Mouse (Mus musculus): ENCODE data around the gene Sec22b.

GRCm38 (mm10) chr3:97928968-97929858 is 28.2 kb downstream of the Sec22b start:
- TF ChIP-seq POLR2A (IDR thresholded peaks at IDR 0.05; ENCODE audit: insufficient read depth, low read depth, low read length) (no peak), CTCF (IDR thresholded peaks at IDR 0.05; ENCODE audit: insufficient read depth, low read depth, low read length) (no peak)
